Mouse (Mus musculus): ENCODE data around the gene Rnf17. TPM values are rescaled to one million over a fixed set of nuclear protein-coding genes. Genes with fewer than 3 reads are reported as not detected.

The Rnf17 gene
- total and polyA plus RNA-seq, 3 experiments: 37.0 to 183 (median 46.4) TPM

DNA sequence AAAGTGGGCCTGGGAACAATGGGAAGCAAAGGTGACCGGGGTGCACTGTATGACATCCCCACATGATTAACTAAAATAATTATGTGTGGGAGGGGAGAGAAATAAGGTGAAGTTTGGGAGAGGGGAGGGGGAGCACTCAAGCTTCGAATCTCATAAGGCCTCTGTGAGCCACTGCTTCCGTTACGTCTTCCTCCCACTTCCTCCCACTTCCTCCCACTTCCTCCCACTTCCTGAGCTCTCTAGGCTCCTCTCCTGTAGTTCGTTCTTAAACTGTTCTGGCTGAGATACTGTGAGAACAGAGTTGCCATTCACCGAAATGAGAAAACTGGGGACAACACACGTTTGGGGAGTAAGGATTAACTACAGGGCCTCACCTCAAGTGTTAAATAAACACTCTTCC, 165.1 kb downstream of the Rnf17 start:
- H3K9ac ChIP-seq (ENCODE audit: control insufficient read depth, low read depth, low read length, poor library complexity, severe bottlenecking): no peak overlapping the region
- DNase-seq (ENCODE audit: low read depth, low spot score): no peak
- H3K79me2 ChIP-seq (ENCODE audit: control insufficient read depth, insufficient read depth, low read length, poor library complexity): peaks cover 4% of the 10 kb centered on the region
- peaks cover 0 to 13% of the 10 kb centered on the region in 2 experiments; a peak in 2 of 4 replicates for H3K36me3 ChIP-seq (ENCODE audit: control insufficient read depth in 1 of 2, insufficient read depth in 2 of 2, low read length in 2 of 2)
- no peak for TF ChIP-seq POLR2AphosphoS5 (IDR thresholded peaks at IDR 0.05; ENCODE audit: borderline replicate concordance, low read depth, low read length)
- no peak for TF ChIP-seq ETS1 (IDR thresholded peaks at IDR 0.05; ENCODE audit: low read depth, low read length)
- H3K9me3 ChIP-seq (replicated peaks; ENCODE audit: insufficient read depth, low read length): no peaks in the 10 kb centered on the region
- no peak overlapping the region for H3K27ac ChIP-seq (ENCODE audit: control insufficient read depth, low read depth, low read length)
- H3K4me3 ChIP-seq (ENCODE audit: control insufficient read depth in 1 of 2, insufficient read depth in 1 of 2, low read depth in 2 of 2, low read length in 2 of 2): no peak overlapping the region
- H3K4me1 ChIP-seq (ENCODE audit: control insufficient read depth in 1 of 2, insufficient read depth in 2 of 2, low read length in 2 of 2): peaks cover 4 to 12% of the 10 kb centered on the region in 2 experiments; a peak in 2 of 4 replicates
- H3K27me3 ChIP-seq (ENCODE audit: control insufficient read depth in 1 of 2, insufficient read depth in 2 of 2, low read length in 2 of 2): no peaks in the 10 kb centered on the region

DNA sequence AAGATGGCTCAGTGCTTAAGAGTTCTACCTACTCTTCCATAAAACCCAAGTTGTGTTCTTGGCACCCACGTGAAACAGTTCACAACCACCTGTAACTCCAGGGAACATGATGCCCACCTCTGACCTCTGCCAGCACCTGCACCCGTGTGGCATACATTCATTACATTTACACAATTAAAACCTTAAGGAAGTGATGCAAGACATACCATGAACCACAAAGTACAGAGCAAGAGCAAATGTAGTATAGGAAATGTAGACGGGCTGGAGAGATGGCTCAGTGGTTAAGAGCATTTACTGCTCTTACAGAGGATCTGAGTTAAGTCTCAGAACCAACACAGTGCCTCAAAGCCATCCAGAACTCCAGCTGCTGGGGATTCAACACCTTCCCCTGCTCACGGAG, 166.7 kb downstream of the Rnf17 start:
- no peak for TF ChIP-seq KAT2A (conservative IDR thresholded peaks at IDR 0.05; ENCODE audit: low read depth, low read length)
- TF ChIP-seq GABPA (IDR thresholded peaks at IDR 0.05; ENCODE audit: low read depth, low read length): no peak
- no peak for TF ChIP-seq GATA1 (IDR thresholded peaks at IDR 0.05; ENCODE audit: low read depth, low read length)
- no peak for TF ChIP-seq ZKSCAN1 (IDR thresholded peaks at IDR 0.05; ENCODE audit: low read depth, low read length)
- TF ChIP-seq MEF2A (IDR thresholded peaks at IDR 0.05; ENCODE audit: extremely low read depth, insufficient replicate concordance, low read depth, low read length, poor library complexity, severe bottlenecking): no peak
- TF ChIP-seq BHLHE40 (IDR thresholded peaks at IDR 0.05; ENCODE audit: borderline replicate concordance, low read depth, low read length): no peak
- TF ChIP-seq MAZ (IDR thresholded peaks at IDR 0.05; ENCODE audit: low read depth, low read length): no peak
- Histone ChIP-seq H3K79me2 (ENCODE audit: control insufficient read depth, insufficient read depth, low read length, poor library complexity) (peaks cover 4% of the 10 kb centered on the region), H3K4me1 (ENCODE audit: control insufficient read depth in 1 of 2, insufficient read depth in 2 of 2, low read length in 2 of 2) (peaks cover 4 to 12% of the 10 kb centered on the region in 2 experiments; a peak in 2 of 4 replicates), H3K27me3 (ENCODE audit: control insufficient read depth in 1 of 2, insufficient read depth in 2 of 2, low read length in 2 of 2) (no peaks in the 10 kb centered on the region), H3K4me3 (ENCODE audit: control insufficient read depth in 1 of 2, insufficient read depth in 1 of 2, low read depth in 2 of 2, low read length in 2 of 2) (no peak overlapping the region), H3K9ac (ENCODE audit: control insufficient read depth, low read depth, low read length, poor library complexity, severe bottlenecking) (no peak overlapping the region), H3K36me3 (ENCODE audit: control insufficient read depth in 1 of 2, insufficient read depth in 2 of 2, low read length in 2 of 2) (peaks cover 0 to 14% of the 10 kb centered on the region in 2 experiments; a peak in 2 of 4 replicates), H3K9me3 (replicated peaks; ENCODE audit: insufficient read depth, low read length) (no peaks in the 10 kb centered on the region), H3K27ac (ENCODE audit: control insufficient read depth, low read depth, low read length) (no peak overlapping the region)
- no peak for DNase-seq (ENCODE audit: low read depth, low spot score)

DNA sequence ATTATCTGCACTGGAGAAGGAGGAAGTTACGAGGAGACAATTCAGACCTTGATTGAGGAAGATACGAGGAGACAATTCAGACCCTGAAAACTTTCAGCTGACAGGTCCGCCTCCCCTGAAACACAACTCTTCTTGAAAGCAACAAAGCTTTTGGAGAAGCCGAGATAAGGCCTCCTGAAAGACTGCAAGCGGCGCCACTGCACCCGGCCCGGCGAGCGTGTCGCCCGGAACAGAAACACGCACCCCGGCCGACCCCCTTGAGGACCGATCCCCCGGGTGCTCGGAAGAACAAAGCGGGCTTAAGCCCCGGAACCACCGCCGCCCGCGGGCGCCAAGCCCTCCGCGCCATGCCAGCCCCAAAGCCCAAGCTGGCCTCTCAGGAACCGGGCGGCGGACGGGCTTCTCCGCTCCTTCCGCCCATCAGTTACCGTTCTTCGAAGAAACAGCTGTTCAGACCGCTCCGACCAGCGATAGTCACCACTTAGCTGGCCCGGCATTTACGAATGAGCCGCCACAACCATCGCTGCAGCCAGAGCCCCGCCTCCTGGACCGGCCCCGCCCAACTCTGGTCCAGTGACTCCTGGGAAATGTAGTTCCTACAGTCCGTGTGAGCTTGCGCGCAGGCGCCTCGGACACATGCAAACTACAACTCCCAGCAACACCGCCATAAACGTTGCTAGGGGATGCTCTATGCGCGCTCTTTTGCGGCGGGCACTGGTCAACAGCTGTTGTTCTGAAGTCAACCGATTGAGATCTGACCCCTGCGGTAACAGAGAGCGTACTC, 169.1 kb downstream of the Rnf17 start:
- peak; percentile 97 for DNase-seq (ENCODE audit: low read depth, low spot score)
- Histone ChIP-seq H3K79me2 (ENCODE audit: control insufficient read depth, insufficient read depth, low read length, poor library complexity) (peaks cover 6% of the 10 kb centered on the region), H3K27me3 (ENCODE audit: control insufficient read depth in 1 of 2, insufficient read depth in 2 of 2, low read length in 2 of 2) (no peaks in the 10 kb centered on the region), H3K27ac (ENCODE audit: control insufficient read depth, low read depth, low read length) (peak overlapping the region; percentile 81), H3K4me3 (ENCODE audit: control insufficient read depth in 1 of 2, insufficient read depth in 1 of 2, low read depth in 2 of 2, low read length in 2 of 2) (peak overlapping the region; percentile 72 to 93), H3K9ac (ENCODE audit: control insufficient read depth, low read depth, low read length, poor library complexity, severe bottlenecking) (peak overlapping the region; percentile 83), H3K36me3 (ENCODE audit: control insufficient read depth in 1 of 2, insufficient read depth in 2 of 2, low read length in 2 of 2) (peaks cover 0 to 21% of the 10 kb centered on the region in 2 experiments; a peak in 2 of 4 replicates), H3K4me1 (ENCODE audit: control insufficient read depth in 1 of 2, insufficient read depth in 2 of 2, low read length in 2 of 2) (peaks cover 4 to 15% of the 10 kb centered on the region in 2 experiments; a peak in 2 of 4 replicates), H3K9me3 (replicated peaks; ENCODE audit: insufficient read depth, low read length) (no peaks in the 10 kb centered on the region)
- TF ChIP-seq MAZ (IDR thresholded peaks at IDR 0.05; ENCODE audit: low read depth, low read length) (peak; percentile 55; the same call in 1 of the 2 replicates), HCFC1 (IDR thresholded peaks at IDR 0.05; ENCODE audit: low read depth, low read length) (peak; percentile 99), TCF12 (IDR thresholded peaks at IDR 0.05; ENCODE audit: low read depth, low read length) (peak; percentile 48; the same call in 1 of the 2 replicates), SIN3A (IDR thresholded peaks at IDR 0.05; ENCODE audit: low read length) (peak; percentile 97), CHD1 (IDR thresholded peaks at IDR 0.05; ENCODE audit: low read depth, low read length) (no peak), RAD21 (IDR thresholded peaks at IDR 0.05; ENCODE audit: low read depth, low read length) (no peak), NRF1 (IDR thresholded peaks at IDR 0.05; ENCODE audit: insufficient read depth, low read depth, low read length, poor library complexity, severe bottlenecking) (peak; percentile 88), NELFE (IDR thresholded peaks at IDR 0.05; ENCODE audit: low read depth, low read length) (peak; percentile 65), POLR2A (IDR thresholded peaks at IDR 0.05; ENCODE audit: control insufficient read depth in 1 of 2, insufficient read depth in 1 of 2, low read depth in 1 of 2, low read length in 2 of 2, poor library complexity in 1 of 2) (peak; percentile 68 to 69; a peak in 2 of 4 replicates), E2F4 (IDR thresholded peaks at IDR 0.05; ENCODE audit: borderline replicate concordance, low read depth, low read length) (peak; percentile 92), MAFK (IDR thresholded peaks at IDR 0.05; ENCODE audit: borderline replicate concordance, low read depth, low read length) (no peak), TBP (IDR thresholded peaks at IDR 0.05; ENCODE audit: low read depth, low read length) (peak; percentile 46; the same call in 1 of the 2 replicates), SMC3 (IDR thresholded peaks at IDR 0.05; ENCODE audit: low read depth, low read length) (no peak), MYC (IDR thresholded peaks at IDR 0.05; ENCODE audit: low read depth, low read length) (no peak), USF1 (IDR thresholded peaks at IDR 0.05; ENCODE audit: low read depth, low read length) (peak; percentile 43; the same call in 1 of the 2 replicates), CTCF (IDR thresholded peaks at IDR 0.05 in 2 of 3, conservative IDR thresholded peaks at IDR 0.05 in 1 of 3; ENCODE audit: control insufficient read depth in 1 of 3, insufficient read depth in 1 of 3, low read depth in 2 of 3, low read length in 3 of 3, poor library complexity in 1 of 3, severe bottlenecking in 1 of 3) (no peak), ETS1 (IDR thresholded peaks at IDR 0.05; ENCODE audit: low read depth, low read length) (peak; percentile 63)
